Mouse (Mus musculus): ENCODE data around the gene Tuft1. TPM values are rescaled to one million over a fixed set of nuclear protein-coding genes. Genes with fewer than 3 reads are reported as not detected.

The Tuft1 gene
- polyA plus RNA-seq (2012; fragmentation: generic; extraction: Trizol), result 1 to 10 TPM in 1 of 2 experiments, under 1 TPM in 1; 0.85 to 2.2 TPM

GRCm38 (mm10) chr3:94658740-94659095 lies at the start of gene Tuft1:
Gene Tuft1 (minus strand): TSS chr3:94658872.

GRCm38 (mm10) chr3:94693329-94693825 lies 34.7 kb upstream of the Tuft1 start, which contains the start of gene Selenbp2:
Gene Selenbp2 (plus strand): TSS chr3:94693556.

GRCm38 (mm10) chr3:94642495-94643162 lies 16.0 kb downstream of the Tuft1 start, which contains the start of gene Gm10972:
Gene Gm10972 (plus strand): TSS chr3:94643112.

GRCm38 (mm10) chr3:94582456-94582891 lies 76.2 kb downstream of the Tuft1 start, which contains the start of gene Snx27:
Gene Snx27 (minus strand): TSS chr3:94582716.

Other genes with a start within 250 kb of the Tuft1 start
- gene Tdrkh, start 245.6 kb downstream of the Tuft1 start, polyA plus RNA-seq (2012; fragmentation: generic; extraction: Trizol), result under 1 TPM; 0.15 to 0.26 TPM
- 10 to 100 TPM; 29.8 to 64.3 TPM for gene Mrpl9, start 215.6 kb downstream of the Tuft1 start, polyA plus RNA-seq (2012; fragmentation: generic; extraction: Trizol)
- under 1 TPM; 0.05 to 0.27 TPM for gene Oaz3, start 215.0 kb downstream of the Tuft1 start, polyA plus RNA-seq (2012; fragmentation: generic; extraction: Trizol)
- gene Celf3, start 180.6 kb downstream of the Tuft1 start, polyA plus RNA-seq (2012; fragmentation: generic; extraction: Trizol), result under 1 TPM; 0.06 to 0.84 TPM
- under 1 TPM in 1 of 2 experiments, not detected in 1; 0.97 TPM for gene Riiad1, start 178.5 kb downstream of the Tuft1 start, polyA plus RNA-seq (2012; fragmentation: generic; extraction: Trizol)
- gene Snx27, start 76.2 kb downstream of the Tuft1 start, polyA plus RNA-seq (2012; fragmentation: generic; extraction: Trizol), result 10 to 100 TPM in 1 of 2 experiments, 1 to 10 TPM in 1; 3.0 to 11.5 TPM
- not detected for gene Gm10972, start 15.8 kb downstream of the Tuft1 start, polyA plus RNA-seq (2012; fragmentation: generic; extraction: Trizol)
- 1 to 10 TPM in 1 of 2 experiments, not detected in 1; 2.1 TPM for gene Selenbp2, start 34.7 kb upstream of the Tuft1 start, polyA plus RNA-seq (2012; fragmentation: generic; extraction: Trizol)
- gene Cgn, start 127.6 kb upstream of the Tuft1 start, polyA plus RNA-seq (2012; fragmentation: generic; extraction: Trizol), result under 1 TPM; under 0.01 to 0.01 TPM
- gene Pogz, start 178.7 kb upstream of the Tuft1 start, polyA plus RNA-seq (2012; fragmentation: generic; extraction: Trizol), result 10 to 100 TPM in 1 of 2 experiments, 1 to 10 TPM in 1; 1.4 to 10.6 TPM
- 100 to 1,000 TPM; 388 to 563 TPM for gene Psmb4, start 228.1 kb upstream of the Tuft1 start, polyA plus RNA-seq (2012; fragmentation: generic; extraction: Trizol)

Measured in C3H10T1/2 (cell line).